Mouse (Mus musculus) myocyte (in vitro differentiated cells): Measurements from ENCODE around the gene Dcst1. TPM values are rescaled to one million over a fixed set of nuclear protein-coding genes. Genes with fewer than 3 reads are reported as not detected.

Experiments used
- H3K27me3 ChIP-seq: one replicate; pipeline ENCODE4 v1.6.1; 2011; ENCODE audit not compliant: control insufficient read depth, insufficient read depth, insufficient read length
- H3K36me3 ChIP-seq: one replicate; pipeline ENCODE4 v1.6.1; 2011; ENCODE audit not compliant: control insufficient read depth, insufficient read depth
- H3K4me2 ChIP-seq: one replicate; pipeline ENCODE4 v1.6.1; 2011; ENCODE audit warnings: low read depth, control low read depth
- H3K4me3 ChIP-seq: one replicate; pipeline ENCODE4 v1.5.1; 2011; ENCODE audit warnings: mild to moderate bottlenecking, control low read depth, moderate library complexity
- H3K79me2 ChIP-seq: one replicate; pipeline ENCODE4 v1.6.1; 2011; ENCODE audit not compliant: control insufficient read depth, insufficient read depth
- H3ac ChIP-seq: one replicate; pipeline ENCODE4 v1.6.1; 2011; ENCODE audit not compliant: control insufficient read depth, insufficient read length
- CEBPB ChIP-seq: IDR thresholded peaks from 2 replicates; pipeline ENCODE4 v1.6.1; 2011; ENCODE audit warnings: mild to moderate bottlenecking, moderate library complexity; ENCODE audit not compliant: poor library complexity, insufficient read depth, severe bottlenecking
- E2F4 ChIP-seq: IDR thresholded peaks from one replicate; pipeline ENCODE4 v1.6.1; 2011; ENCODE audit warnings: mild to moderate bottlenecking, control low read depth, moderate library complexity; ENCODE audit not compliant: insufficient read depth
- MAX ChIP-seq: IDR thresholded peaks from one replicate; pipeline ENCODE4 v1.6.1; 2011; ENCODE audit warnings: low read depth, mild to moderate bottlenecking, control low read depth
- MYOD1 ChIP-seq, 3 experiments: IDR thresholded peaks; one replicate each; pipeline ENCODE4 v1.6.1; 2011; ENCODE audit warnings: control low read depth in 2 of 3, low read depth in 2 of 3, mild to moderate bottlenecking in 2 of 3, moderate library complexity in 1 of 3; ENCODE audit not compliant: insufficient read length in 2 of 3, control insufficient read depth in 1 of 3
- MYOG ChIP-seq, 3 experiments: IDR thresholded peaks; one replicate each; pipeline ENCODE4 v1.6.1; 2011; ENCODE audit warnings: control low read depth in 2 of 3, low read depth in 2 of 3, mild to moderate bottlenecking in 2 of 3; ENCODE audit not compliant: insufficient read length in 2 of 3, control insufficient read depth in 1 of 3, insufficient read depth in 1 of 3
- POLR2A ChIP-seq: IDR thresholded peaks from one replicate; pipeline ENCODE4 v1.6.1; 2011; ENCODE audit warnings: low read depth, mild to moderate bottlenecking, control low read depth, moderate library complexity; ENCODE audit not compliant: insufficient read length
- POLR2AphosphoS2 ChIP-seq: IDR thresholded peaks from one replicate; pipeline ENCODE4 v1.6.1; 2011; ENCODE audit warnings: low read depth, control low read depth; ENCODE audit not compliant: insufficient read length
- REST ChIP-seq: IDR thresholded peaks from one replicate; pipeline ENCODE4 v1.6.1; 2011; ENCODE audit warnings: mild to moderate bottlenecking, control low read depth, moderate library complexity; ENCODE audit not compliant: insufficient read depth, insufficient read length
- SRF ChIP-seq: IDR thresholded peaks from one replicate; pipeline ENCODE4 v1.6.1; 2011; ENCODE audit warnings: low read depth; ENCODE audit not compliant: control insufficient read depth, insufficient read length
- TCF12 ChIP-seq: IDR thresholded peaks from one replicate; pipeline ENCODE4 v1.6.1; 2011; ENCODE audit warnings: mild to moderate bottlenecking, control low read depth; ENCODE audit not compliant: poor library complexity, insufficient read depth, severe bottlenecking
- TCF3 ChIP-seq: IDR thresholded peaks from one replicate; pipeline ENCODE4 v1.6.1; 2011; ENCODE audit warnings: low read depth, control low read depth; ENCODE audit not compliant: insufficient read length
- USF1 ChIP-seq: IDR thresholded peaks from one replicate; pipeline ENCODE4 v1.6.1; 2011; ENCODE audit warnings: low read depth, mild to moderate bottlenecking, control low read depth, moderate library complexity
- polyA plus RNA-seq: library from polyadenylated mRNA; unstranded; fragments of >200 nt; fragmentation: generic; extraction: Trizol; gene quantifications from one replicate; pipeline ENCODE4 v1.2.1, GENCODE M21; 2012; ENCODE audit warnings: missing spikeins

Gene Dcst1
- polyA plus RNA-seq, 1 experiment: 0.41 TPM

DNA sequence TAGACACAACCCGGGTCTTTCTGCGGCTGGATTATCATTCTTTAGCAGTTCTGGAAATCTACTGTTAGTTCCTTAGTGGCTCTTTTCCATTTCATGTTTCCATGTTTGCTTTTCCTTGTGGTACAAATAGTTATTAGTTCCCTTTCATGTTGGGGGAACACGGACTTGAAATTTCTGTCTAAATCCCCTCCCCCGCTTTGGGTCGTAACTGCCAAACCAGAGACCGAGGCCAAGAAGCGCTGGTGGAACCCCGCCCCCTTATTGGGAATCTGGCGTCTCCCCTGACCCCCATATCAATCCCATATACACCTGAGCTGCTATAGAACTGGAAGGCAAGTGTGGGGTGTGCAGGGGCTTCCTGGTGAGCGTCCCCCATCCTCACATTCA lies 30.4 kb upstream of the Dcst1 start:
- Histone ChIP-seq H3ac (no peak overlapping the region), H3K4me2 (peak overlapping the region; percentile 90), H3K79me2 (peaks cover 17% of the 10 kb centered on the region), H3K36me3 (no peaks in the 10 kb centered on the region), H3K27me3 (no peaks in the 10 kb centered on the region), H3K4me3 (peak overlapping the region; percentile 99)
- no peak for TF ChIP-seq SRF
- TF ChIP-seq TCF12: no peak
- no peak for TF ChIP-seq MYOG (IDR thresholded peaks at IDR 0.05; ENCODE audit: control insufficient read depth in 1 of 3, insufficient read depth in 1 of 3, insufficient read length in 2 of 3, low read depth in 2 of 3)
- TF ChIP-seq CEBPB: no peak
- no peak for TF ChIP-seq USF1
- TF ChIP-seq POLR2A: no peak
- TF ChIP-seq REST: no peak
- TF ChIP-seq E2F4: no peak
- TF ChIP-seq POLR2AphosphoS2: no peak
- no peak for TF ChIP-seq MAX
- no peak for TF ChIP-seq MYOD1 (IDR thresholded peaks at IDR 0.05; ENCODE audit: control insufficient read depth in 1 of 3, insufficient read length in 2 of 3, low read depth in 2 of 3)
- no peak for TF ChIP-seq TCF3

DNA sequence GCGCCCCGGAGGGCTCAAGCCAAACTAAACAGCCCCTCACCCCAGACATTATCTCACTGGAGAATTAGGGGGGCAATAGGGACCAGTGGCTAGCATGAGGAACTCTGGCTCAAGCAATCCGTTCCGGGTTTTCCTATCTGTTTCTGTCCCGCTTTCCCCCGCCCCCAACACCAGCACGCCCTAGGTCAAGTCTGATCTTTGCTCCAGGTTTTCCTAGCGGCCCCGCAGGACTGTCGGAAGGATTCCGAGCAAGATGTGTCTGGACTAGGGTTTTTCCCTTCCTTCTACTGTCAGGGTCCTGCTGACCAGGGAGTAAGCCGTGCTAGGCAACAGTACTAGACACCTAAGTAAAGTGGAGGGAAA lies 29.8 kb upstream of the Dcst1 start:
- Histone ChIP-seq H3K4me3 (peak overlapping the region; percentile 99), H3ac (no peak overlapping the region), H3K79me2 (peaks cover 22% of the 10 kb centered on the region), H3K4me2 (peak overlapping the region; percentile 90), H3K36me3 (no peaks in the 10 kb centered on the region), H3K27me3 (no peaks in the 10 kb centered on the region)
- TF ChIP-seq TCF3 (no peak), POLR2A (peak; percentile 51)

DNA sequence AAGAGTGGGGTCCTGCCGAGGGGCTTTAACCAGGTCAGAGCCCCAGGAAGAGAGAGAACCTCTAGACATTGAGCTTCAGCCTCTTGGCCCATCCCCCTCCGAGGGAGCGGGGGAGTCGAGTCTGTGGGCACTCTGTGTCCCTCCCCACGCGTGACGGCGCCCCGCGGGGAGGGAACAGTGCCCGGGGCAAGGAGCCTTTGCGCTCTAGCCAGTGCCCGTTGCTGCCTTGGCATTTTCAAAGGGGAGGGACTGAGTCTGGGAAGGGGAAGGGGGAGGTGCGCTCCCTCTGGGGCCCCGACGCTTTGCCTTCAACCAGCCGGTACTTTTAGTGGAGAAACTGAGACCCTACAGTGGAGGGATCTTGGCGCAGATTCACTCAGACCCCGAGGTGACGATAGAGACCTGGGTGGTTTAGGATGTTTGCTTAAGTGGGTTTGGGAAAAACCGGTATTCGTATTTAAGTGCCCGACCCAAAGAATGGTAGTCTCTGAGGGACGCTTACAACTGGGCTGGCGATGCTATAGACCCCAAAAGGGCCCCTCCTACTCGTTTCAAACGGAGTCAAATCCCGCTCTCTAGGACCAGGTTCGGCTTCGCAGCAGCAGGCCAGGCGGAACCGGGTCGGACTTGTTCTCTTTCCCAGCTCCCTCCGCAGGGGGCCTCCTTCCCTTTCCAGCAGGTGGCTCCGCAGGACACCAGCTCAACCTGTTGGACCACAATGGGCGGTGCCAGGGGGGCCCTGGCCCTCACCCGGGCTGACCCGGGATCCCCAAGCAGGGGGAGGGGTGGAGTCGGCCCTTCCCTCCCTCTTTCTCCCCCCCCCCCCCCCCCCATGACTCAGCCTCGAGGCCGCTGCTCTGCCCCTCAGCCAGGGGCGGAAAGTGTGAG lies 29.2 kb upstream of the Dcst1 start, which contains the start of gene Zbtb7b:
Gene Zbtb7b (minus strand): TSS at position 771 of the 888 bp plus-strand sequence.
- Histone ChIP-seq H3K4me2 (peak within 1 kb of the TSS; percentile 90), H3K4me3 (peak within 1 kb of the TSS; percentile 99), H3K27me3 (no peaks in the 10 kb centered on the region), H3ac (peak within 1 kb of the TSS; percentile 66), H3K36me3 (no peaks in the 10 kb centered on the region), H3K79me2 (peaks cover 29% of the 10 kb centered on the region)
- TF ChIP-seq E2F4 (no peak), MAX (no peak), POLR2A (peak; percentile 51), MYOG (IDR thresholded peaks at IDR 0.05; ENCODE audit: control insufficient read depth in 1 of 3, insufficient read depth in 1 of 3, insufficient read length in 2 of 3, low read depth in 2 of 3) (peak in 1 of 3 experiments; percentile 37), POLR2AphosphoS2 (peak; percentile 32), USF1 (no peak), CEBPB (no peak), MYOD1 (IDR thresholded peaks at IDR 0.05; ENCODE audit: control insufficient read depth in 1 of 3, insufficient read length in 2 of 3, low read depth in 2 of 3) (peak in 1 of 3 experiments; percentile 25), REST (no peak), TCF12 (no peak), TCF3 (no peak), SRF (no peak)

DNA sequence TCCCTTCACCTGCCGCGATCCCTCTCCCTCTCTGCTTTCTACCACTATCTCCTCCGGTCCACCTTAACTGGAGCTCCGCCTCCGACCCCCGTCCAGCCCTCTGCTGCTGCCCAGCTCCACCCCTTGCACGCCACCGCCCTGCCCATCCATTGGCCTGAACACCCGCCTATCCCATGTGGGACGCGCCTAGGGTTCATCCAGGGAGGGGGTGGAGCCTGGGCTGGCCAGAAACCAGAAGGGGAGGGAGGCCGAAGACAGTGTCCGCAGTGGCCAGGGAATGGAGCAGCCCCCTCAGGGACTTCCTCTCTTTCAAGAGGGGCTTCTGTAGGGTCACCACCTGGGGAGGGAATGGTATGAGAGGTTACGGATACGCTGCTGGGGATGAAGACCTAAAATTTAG lies 28.6 kb upstream of the Dcst1 start:
- no peak for TF ChIP-seq USF1
- peak; percentile 78 for TF ChIP-seq SRF
- TF ChIP-seq POLR2A: peak; percentile 48
- TF ChIP-seq MYOG (IDR thresholded peaks at IDR 0.05; ENCODE audit: control insufficient read depth in 1 of 3, insufficient read depth in 1 of 3, insufficient read length in 2 of 3, low read depth in 2 of 3): peak in 1 of 3 experiments; percentile 23
- TF ChIP-seq MYOD1 (IDR thresholded peaks at IDR 0.05; ENCODE audit: control insufficient read depth in 1 of 3, insufficient read length in 2 of 3, low read depth in 2 of 3): peak in 1 of 3 experiments; percentile 18
- no peak for TF ChIP-seq E2F4
- TF ChIP-seq POLR2AphosphoS2: peak; percentile 55
- TF ChIP-seq TCF12: no peak

More for the DNA sequence above, 28.6 kb upstream of the Dcst1 start:
- peak overlapping the region; percentile 90 for H3K4me2 ChIP-seq
- H3ac ChIP-seq: peak overlapping the region; percentile 66
- H3K27me3 ChIP-seq: no peaks in the 10 kb centered on the region
- no peaks in the 10 kb centered on the region for H3K36me3 ChIP-seq
- H3K79me2 ChIP-seq: peaks cover 35% of the 10 kb centered on the region
- H3K4me3 ChIP-seq: peak overlapping the region; percentile 99
